Mouse (Mus musculus): ENCODE measurements at regions not wholly inside any gene's neighbourhood (a gene's known extent, or its start where the extent isn't known, plus 50 kb on each side); places are given as distances from the start of the nearest gene placed in this dataset.

GRCm38 (mm10) chr1:90304331-90304730, 100.6 kb downstream of the Ackr3 start:
- TF ChIP-seq POLR2A (IDR thresholded peaks at IDR 0.05; ENCODE audit: low read depth, low read length) (no peak), CTCF (IDR thresholded peaks at IDR 0.05; ENCODE audit: extremely low read depth, insufficient read length, insufficient replicate concordance, low read depth, low read length) (no peak)

All from small intestine, adult 2 months (tissue).